In the genomic region with DNA sequence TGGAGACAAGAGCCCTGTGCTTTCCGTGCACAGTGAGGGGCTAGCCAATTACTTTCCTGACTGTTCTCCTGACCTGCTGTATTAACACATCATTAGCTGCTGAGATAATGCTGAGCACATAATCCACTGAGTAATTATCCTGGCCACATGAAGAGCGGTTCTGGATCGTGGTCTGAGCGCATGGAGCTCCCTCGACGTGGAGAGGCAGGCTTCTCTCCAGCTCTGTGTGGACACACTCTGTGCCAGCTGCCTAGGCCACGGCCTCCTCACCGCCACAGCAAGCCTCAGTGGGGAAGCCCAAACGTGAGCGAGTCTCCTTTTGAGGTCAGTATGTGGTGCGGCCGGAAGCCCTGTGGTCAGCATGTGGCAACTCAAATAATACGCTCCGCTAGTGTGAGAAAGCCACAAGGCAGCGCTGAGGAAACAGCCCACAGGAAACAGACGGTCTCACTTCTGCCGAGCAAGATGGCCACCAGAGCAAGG, we compare ENCODE assay signal across 8 mouse cellular contexts.
A peak's percentile ranks its signal among the peaks of the same experiment; 100 is the strongest.
DNase-seq lines count a peak whose midpoint lies in the region; ATAC-seq and TF ChIP-seq lines count a peak whose summit lies in the region.

No protein-coding gene starts in this region.

- no peak for DNase-seq in testis, postnatal 10 days (ENCODE audit: low spot score)
- DNase-seq in thymus, postnatal 25 days = peak; percentile 47
- no peak for DNase-seq in adrenal gland, adult (ENCODE audit: inconsistent age in 2 of 2, low spot score in 1 of 2)
- DNase-seq in gastrocnemius, postnatal 36 days = no peak
- DNase-seq in right cerebral cortex, adult 18-20 months = no peak

- TF ChIP-seq CTCF in testis, adult 2 months (IDR thresholded peaks at IDR 0.05; ENCODE audit: control insufficient read depth, insufficient read depth, insufficient replicate concordance, low read depth, low read length) = no peak

- no peaks in the 10 kb centered on the region for H3K4me1 ChIP-seq in testis, adult 2 months (ENCODE audit: control insufficient read depth, insufficient read depth, low read length)
- H3K4me1 ChIP-seq in midbrain, embryonic 16.5 days (ENCODE audit: control insufficient read depth, insufficient read depth, low read length) = no peaks in the 10 kb centered on the region

- H3K27me3 ChIP-seq in testis, adult 2 months (ENCODE audit: control insufficient read depth, insufficient read depth, low read length) = no peaks in the 10 kb centered on the region
- no peaks in the 10 kb centered on the region for H3K27me3 ChIP-seq in midbrain, embryonic 16.5 days (ENCODE audit: control insufficient read depth, insufficient read depth, low read depth, low read length)

- no peaks in the 10 kb centered on the region for H3K36me3 ChIP-seq in testis, adult 2 months (ENCODE audit: control insufficient read depth, insufficient read depth, low read length)
- no peaks in the 10 kb centered on the region for H3K36me3 ChIP-seq in midbrain, embryonic 16.5 days (ENCODE audit: control insufficient read depth, insufficient read depth, low read length)

- no peak overlapping the region for H3K27ac ChIP-seq in testis, adult 2 months (ENCODE audit: control insufficient read depth, insufficient read depth, low read depth, low read length)
- H3K27ac ChIP-seq in midbrain, embryonic 16.5 days (ENCODE audit: low read length) = no peak overlapping the region

- peak; percentile 97 to 99 for ATAC-seq in hematopoietic stem cell, adult 5-6 weeks (replicated peaks in 1 of 2; ENCODE audit: insufficient read depth in 1 of 2, low FRiP score in 2 of 2, low TSS enrichment in 1 of 2, low read depth in 1 of 2, poor library complexity in 2 of 2, severe bottlenecking in 2 of 2)
- ATAC-seq in midbrain, embryonic 16.5 days = 0 out of 2 replicates have a peak, but pooled peaks have one; percentile 14

- no peak overlapping the region for H3K4me2 ChIP-seq in midbrain, embryonic 16.5 days (ENCODE audit: low read length)

- no peak for TF ChIP-seq POLR2A in testis, adult 2 months (IDR thresholded peaks at IDR 0.05; ENCODE audit: control insufficient read depth, low read depth, low read length)

- no peak overlapping the region for H3K9ac ChIP-seq in midbrain, embryonic 16.5 days (ENCODE audit: low read depth, low read length)

- peak overlapping the region; percentile 78 for H3K4me3 ChIP-seq in testis, adult 2 months (ENCODE audit: control insufficient read depth, low read depth, low read length)
- H3K4me3 ChIP-seq in midbrain, embryonic 16.5 days (ENCODE audit: low read depth, low read length) = no peak overlapping the region

- intact Hi-C loops in gastrocnemius, postnatal 36 days (cut with DNase I) = no loop called here

- 49% methylated on average over 17 of the region's 17 CpGs for WGBS in midbrain, embryonic 16.5 days

- H3K9me3 ChIP-seq in midbrain, embryonic 16.5 days (replicated peaks; ENCODE audit: control insufficient read depth, low read length, poor library complexity, severe bottlenecking) = no peaks in the 10 kb centered on the region
